Mouse (Mus musculus): Measurements from ENCODE around the gene Mthfd1l. TPM values are rescaled to one million over a fixed set of nuclear protein-coding genes. Genes with fewer than 3 reads are reported as not detected.
A peak's percentile ranks its signal among the peaks of the same experiment; 100 is the strongest.

Mthfd1l gene
- polyA plus RNA-seq, 2 experiments from 2014 or later, result 12.7 to 15.4 TPM

- no peak for ATAC-seq
These were observed 112.0 kb downstream of the Mthfd1l start for GRCm38 (mm10) chr10:4084907-4085306.

GRCm38 (mm10) chr10:4085363-4086141 lies 112.6 kb downstream of the Mthfd1l start:
- no peak for ATAC-seq

GRCm38 (mm10) chr10:4087563-4087962 lies 114.6 kb downstream of the Mthfd1l start:
- ATAC-seq, result no peak

GRCm38 (mm10) chr10:4088744-4089414 lies 116.0 kb downstream of the Mthfd1l start:
- ATAC-seq, result no peak

GRCm38 (mm10) chr10:4089885-4090284 lies 117.0 kb downstream of the Mthfd1l start:
- no peak for ATAC-seq

- no peak for ATAC-seq
These were observed 120.1 kb downstream of the Mthfd1l start for GRCm38 (mm10) chr10:4092990-4093389.

- no peak for ATAC-seq
These were observed 121.3 kb downstream of the Mthfd1l start for GRCm38 (mm10) chr10:4094093-4094817.

- no peak for ATAC-seq
These were observed 123.2 kb downstream of the Mthfd1l start for GRCm38 (mm10) chr10:4096151-4096550.

GRCm38 (mm10) chr10:4100007-4100406 lies 127.1 kb downstream of the Mthfd1l start:
- peak; percentile 57 for ATAC-seq

GRCm38 (mm10) chr10:4105676-4106528 lies 133.0 kb downstream of the Mthfd1l start:
- ATAC-seq, result no peak

- ATAC-seq, result no peak
These were observed 134.9 kb downstream of the Mthfd1l start for GRCm38 (mm10) chr10:4107661-4108338.

GRCm38 (mm10) chr10:4108462-4108861 lies 135.5 kb downstream of the Mthfd1l start:
- ATAC-seq, result no peak

GRCm38 (mm10) chr10:4111095-4111794 lies 138.3 kb downstream of the Mthfd1l start:
- no peak for ATAC-seq

GRCm38 (mm10) chr10:4111795-4112139 lies 138.8 kb downstream of the Mthfd1l start:
- ATAC-seq, result no peak

GRCm38 (mm10) chr10:4112611-4113327 lies 139.9 kb downstream of the Mthfd1l start:
- ATAC-seq, result no peak

GRCm38 (mm10) chr10:4113328-4113658 lies 140.4 kb downstream of the Mthfd1l start:
- no peak for ATAC-seq

- no peak for ATAC-seq
These were observed 143.7 kb downstream of the Mthfd1l start for GRCm38 (mm10) chr10:4116653-4117052.

- ATAC-seq, result no peak
These were observed 144.2 kb downstream of the Mthfd1l start for GRCm38 (mm10) chr10:4117091-4117490.

- ATAC-seq, result no peak
These were observed 146.4 kb downstream of the Mthfd1l start for GRCm38 (mm10) chr10:4119287-4119686.

GRCm38 (mm10) chr10:4120708-4121107 lies 147.8 kb downstream of the Mthfd1l start:
- no peak for ATAC-seq

- no peak for ATAC-seq
These were observed 148.3 kb downstream of the Mthfd1l start for GRCm38 (mm10) chr10:4121197-4121596.
